Mouse (Mus musculus) forelimb bud, embryonic 11.5 days (tissue): Measurements from ENCODE around the gene Gm5134.
"Not testable (repeated sequence)": the region's sequence is repeated elsewhere in the genome, so short reads cannot be mapped to it uniquely, and the experiment has no call there.

Experiments
- DNase-seq: peaks from one replicate; pipeline ENCODE4 v3.0.0-alpha.2; 2012; ENCODE audit warnings: low read depth, low spot score

Gm5134 gene

GRCm38 (mm10) chr10:75994531-75995210 is 40.4 kb downstream of the Gm5134 start:
- not testable (repeated sequence) for DNase-seq

GRCm38 (mm10) chr10:75995463-75995862 is 41.1 kb downstream of the Gm5134 start:
- DNase-seq: no peak

DNA sequence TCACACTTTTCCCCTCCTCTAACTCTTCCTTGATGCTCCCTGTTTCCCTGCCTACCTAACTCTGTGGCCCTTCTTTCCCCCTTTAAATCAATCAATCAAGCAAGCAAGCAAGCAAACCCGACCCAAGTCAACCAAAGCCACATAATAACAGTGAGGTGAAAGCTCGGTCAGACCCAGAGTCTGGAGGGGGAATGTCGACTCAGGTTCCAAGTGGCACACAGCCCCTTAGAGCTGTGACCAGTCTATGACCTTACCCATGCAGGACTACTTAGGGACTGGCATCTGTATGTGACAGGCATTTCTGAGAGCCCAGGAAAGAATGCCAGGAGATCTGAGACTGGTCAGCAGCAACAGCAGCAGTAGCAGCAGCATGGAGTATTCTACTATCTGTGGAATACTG is 42.0 kb downstream of the Gm5134 start:
- no peak for DNase-seq

- DNase-seq: no peak
Measured at GRCm38 (mm10) chr10:76001160-76001559, 46.8 kb downstream of the Gm5134 start.

DNA sequence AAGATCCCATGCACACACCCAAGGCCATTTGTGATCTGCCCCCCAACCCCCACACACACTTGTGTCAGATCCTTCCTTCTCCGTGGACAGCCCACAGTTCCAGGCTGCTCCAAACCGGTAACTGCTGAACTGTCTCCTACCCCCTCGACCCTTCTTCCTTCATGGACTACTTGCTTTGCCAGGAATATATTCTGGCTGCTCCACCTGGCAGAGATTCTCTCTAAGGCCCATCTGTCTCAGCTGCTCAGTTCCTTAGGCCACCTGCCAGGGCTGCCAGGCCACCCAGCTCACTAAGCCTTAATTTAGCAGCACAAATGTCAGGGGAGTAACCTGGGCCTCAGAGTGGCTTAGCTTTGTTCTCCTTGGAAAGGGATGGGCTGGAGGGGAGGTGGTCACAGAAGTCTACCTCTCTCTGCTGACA is 47.8 kb downstream of the Gm5134 start:
- DNase-seq: no peak

DNA sequence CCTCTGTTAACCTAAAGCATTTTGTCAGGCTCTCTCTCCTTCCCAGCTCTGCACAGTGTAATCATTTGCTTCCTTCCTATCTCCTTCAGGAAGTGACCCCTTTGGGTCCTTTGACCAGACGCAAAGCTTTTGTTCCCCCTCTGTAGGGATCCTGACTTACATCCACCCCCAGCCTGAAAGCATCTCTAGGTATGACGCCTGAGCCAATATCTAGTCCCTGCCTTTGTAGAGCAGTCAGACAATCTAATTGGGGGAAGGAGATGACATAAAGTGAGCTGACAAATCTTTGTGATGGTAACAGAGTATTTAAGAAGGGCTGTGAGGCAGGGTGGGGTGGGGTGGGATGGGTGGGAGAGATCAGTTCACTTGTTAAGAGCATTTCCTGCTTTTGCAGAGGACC is 48.3 kb downstream of the Gm5134 start:
- DNase-seq: no peak

- no peak for DNase-seq
Measured at GRCm38 (mm10) chr10:76003221-76003620, 48.9 kb downstream of the Gm5134 start.

GRCm38 (mm10) chr10:76006385-76006784 is 52.1 kb downstream of the Gm5134 start:
- no peak for DNase-seq

GRCm38 (mm10) chr10:76009812-76010211 is 55.5 kb downstream of the Gm5134 start:
- no peak for DNase-seq

- no peak for DNase-seq
Measured at GRCm38 (mm10) chr10:76012922-76013321, 58.6 kb downstream of the Gm5134 start.

DNA sequence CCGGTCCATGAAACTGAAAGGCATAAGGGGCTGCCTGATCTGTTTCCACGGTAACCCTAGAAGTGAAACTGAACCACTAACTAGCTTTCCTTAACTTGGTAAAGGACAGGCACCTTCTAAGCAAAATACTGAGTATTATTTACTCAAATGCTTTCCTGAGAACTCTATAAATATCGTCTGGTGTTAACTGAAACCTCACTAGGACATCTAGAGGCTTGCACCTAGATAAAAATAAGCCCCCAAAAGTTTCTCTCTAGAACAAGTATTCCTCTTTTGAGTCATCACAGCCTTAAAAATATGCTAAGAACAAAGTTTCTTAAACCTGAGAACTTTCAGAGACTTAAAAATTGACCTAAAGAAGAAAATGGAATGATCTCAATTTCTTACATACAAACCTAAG is 62.6 kb downstream of the Gm5134 start:
- DNase-seq: no peak

DNA sequence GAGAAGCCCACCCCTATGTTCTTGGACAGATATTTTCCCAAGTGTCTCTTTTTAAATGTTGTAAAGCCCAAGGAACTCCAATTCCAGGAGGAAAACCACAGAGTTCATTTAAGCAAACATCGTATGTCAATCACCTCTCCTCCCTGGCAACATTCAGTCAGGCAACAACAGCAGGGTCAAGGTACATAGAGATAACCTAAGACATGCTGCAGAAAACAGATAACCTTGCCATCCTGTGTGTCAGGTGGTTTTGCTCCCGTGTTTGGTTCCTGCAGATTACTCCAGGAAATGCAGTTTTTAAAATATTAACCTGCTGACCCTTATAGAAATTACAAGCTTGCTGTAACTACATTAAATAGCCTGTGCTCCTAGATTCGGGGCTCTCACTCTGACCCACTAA is 67.4 kb downstream of the Gm5134 start:
- no peak for DNase-seq

DNA sequence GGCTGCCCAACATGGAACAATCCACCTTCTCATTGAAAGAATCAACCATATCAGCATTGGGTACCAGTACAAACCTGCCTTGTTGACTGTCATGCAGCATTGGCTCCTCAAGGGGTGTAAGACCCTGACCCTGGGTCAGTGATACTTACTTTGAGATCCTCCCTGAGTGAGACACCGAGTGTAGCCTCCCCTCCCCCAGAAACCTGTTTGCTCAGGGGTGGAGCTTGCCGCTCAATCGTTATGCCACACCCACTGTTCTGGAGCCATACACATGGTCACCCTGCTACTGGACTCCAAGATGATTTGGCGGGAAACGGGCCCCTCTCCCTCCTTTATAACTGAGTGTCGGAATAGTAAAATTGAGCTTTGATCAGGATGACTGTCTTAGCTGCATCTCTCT is 69.6 kb downstream of the Gm5134 start:
- DNase-seq: no peak

- DNase-seq: no peak
Measured at GRCm38 (mm10) chr10:76025470-76026190, 71.3 kb downstream of the Gm5134 start.

GRCm38 (mm10) chr10:76027127-76028015 is 73.1 kb downstream of the Gm5134 start:
- no peak for DNase-seq

DNA sequence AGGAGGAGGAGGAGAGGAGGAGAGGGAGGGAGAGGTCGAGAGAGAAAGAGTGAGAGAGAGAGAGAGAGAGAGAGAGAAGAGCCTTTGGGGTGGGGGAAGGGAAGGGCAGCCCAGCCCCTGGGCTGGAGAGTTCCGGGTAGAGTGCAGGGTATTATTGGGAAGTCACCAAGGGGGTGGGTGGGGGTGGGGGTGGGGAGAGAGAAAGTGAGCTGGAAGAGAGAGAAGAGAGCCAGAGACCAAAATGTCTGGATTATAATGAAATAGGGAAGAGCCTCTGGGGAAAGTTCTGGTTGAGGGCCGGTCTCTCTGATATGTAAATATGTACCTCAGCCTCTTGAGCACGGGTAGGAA is 73.7 kb downstream of the Gm5134 start:
- no peak for DNase-seq

- no peak for DNase-seq
Measured at GRCm38 (mm10) chr10:76028396-76028795, 74.1 kb downstream of the Gm5134 start.

- no peak for DNase-seq
Measured at GRCm38 (mm10) chr10:76029276-76029675, 75.0 kb downstream of the Gm5134 start.

GRCm38 (mm10) chr10:76030496-76030895 is 76.2 kb downstream of the Gm5134 start:
- no peak for DNase-seq

- no peak for DNase-seq
Measured at GRCm38 (mm10) chr10:76031511-76032401, 77.4 kb downstream of the Gm5134 start.

GRCm38 (mm10) chr10:76032402-76033118 is 78.2 kb downstream of the Gm5134 start, which contains the start of gene Zfp280b:
Gene Zfp280b, plus strand, starts transcription at chr10:76032650.
- DNase-seq: peak; percentile 95
